Mouse (Mus musculus) right cerebral cortex, postnatal 36 days (tissue): Measurements from ENCODE around the gene Ptpdc1.

Experiments
- DNase-seq, 2 experiments: peaks; one replicate each; pipeline ENCODE4 v3.0.0; 2022; ENCODE audit warnings: low spot score in 2 of 2, mixed read lengths in 1 of 2

The Ptpdc1 gene

DNA sequence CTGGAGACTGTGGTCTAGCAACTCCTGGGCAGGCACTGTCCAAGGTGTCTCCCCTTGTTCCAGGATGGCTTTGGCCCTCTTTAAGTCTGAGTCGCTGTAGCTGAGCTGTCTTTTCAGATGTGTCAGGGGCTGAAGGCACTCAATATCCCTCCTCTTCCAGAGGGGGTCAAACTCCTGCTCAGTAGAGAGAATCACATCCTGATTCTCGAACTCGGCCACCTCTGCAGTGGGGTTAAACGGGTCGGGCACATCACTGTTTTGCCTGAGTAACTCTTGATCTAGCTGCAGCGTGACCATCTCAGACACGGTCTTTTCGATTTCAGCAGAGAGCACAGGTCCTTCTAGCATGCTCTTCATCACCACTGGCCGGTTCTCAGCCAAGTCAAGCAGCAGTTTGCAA is 39.0 kb downstream of the Ptpdc1 start:
- no peak for DNase-seq

DNA sequence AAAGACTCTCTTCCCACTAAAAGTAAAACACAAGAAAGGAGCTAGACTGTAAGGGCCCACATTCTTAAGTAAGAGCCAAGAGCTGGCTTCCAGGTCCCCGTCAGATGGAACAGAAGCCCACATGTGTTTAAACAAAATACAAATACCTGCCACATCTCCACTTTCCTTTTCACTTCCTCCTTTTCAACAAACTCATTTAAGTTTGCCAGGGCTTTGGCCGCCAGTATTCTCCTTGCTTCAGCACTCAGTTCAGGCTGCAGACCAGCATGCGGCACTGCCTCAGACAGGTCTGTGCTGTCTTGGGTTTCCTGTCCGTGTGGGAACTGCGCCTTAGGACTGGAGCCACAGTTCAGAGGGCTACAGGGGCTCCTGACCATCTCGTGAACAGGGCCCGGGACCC is 39.7 kb downstream of the Ptpdc1 start:
- no peak for DNase-seq

DNA sequence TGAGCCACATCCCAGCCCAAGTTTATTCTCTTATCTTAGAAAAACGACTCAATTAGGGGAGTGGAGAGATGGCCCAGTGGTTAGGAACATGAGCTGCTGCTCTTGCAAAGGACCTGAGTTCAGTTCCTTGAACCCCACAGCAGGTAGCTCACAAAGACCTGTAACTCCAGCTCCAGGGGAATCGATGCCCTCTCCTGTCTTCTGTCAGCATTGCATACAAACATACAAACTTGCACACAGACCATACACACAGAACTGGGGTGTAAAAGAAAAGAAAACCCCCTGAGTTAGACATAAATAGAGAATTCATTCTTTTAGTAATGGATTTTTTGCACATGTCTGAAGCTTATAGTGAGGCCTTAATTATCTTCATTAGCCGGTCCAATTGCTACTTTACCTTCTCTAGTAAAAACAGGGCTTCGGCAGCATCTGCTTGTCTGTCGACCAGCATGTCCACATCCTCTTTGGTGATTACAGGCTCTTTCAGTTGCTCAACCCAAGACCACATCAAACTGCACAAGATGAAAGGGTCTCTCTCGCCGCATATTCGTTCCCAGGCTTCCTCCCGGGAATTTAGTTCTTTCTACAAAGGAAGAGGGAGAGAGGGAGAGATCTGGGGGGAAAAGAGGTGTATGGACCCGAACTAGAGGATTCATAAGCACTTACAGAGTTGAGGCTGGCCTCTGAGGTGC is 42.6 kb downstream of the Ptpdc1 start:
- DNase-seq, result no peak

DNA sequence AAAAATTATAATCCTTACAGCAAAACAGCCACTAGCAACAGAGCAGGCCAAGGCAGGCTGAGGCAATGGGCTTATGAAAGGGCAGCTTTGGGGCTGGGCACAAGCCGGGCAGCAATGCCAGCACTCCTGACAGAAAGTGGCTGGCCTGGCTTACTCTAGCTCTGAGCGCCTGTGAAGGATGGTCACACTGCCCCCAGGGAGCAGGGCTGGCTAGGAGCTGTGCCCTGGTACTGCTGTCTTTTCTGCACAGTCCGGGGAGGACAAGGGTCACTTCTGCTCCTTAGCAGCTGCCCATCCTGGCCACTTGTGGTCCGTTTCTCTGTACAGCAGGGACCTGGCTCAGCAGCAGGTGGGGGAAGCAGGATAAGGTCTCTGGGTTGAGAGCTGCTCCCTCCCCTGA is 46.8 kb downstream of the Ptpdc1 start:
- no peak for DNase-seq

DNA sequence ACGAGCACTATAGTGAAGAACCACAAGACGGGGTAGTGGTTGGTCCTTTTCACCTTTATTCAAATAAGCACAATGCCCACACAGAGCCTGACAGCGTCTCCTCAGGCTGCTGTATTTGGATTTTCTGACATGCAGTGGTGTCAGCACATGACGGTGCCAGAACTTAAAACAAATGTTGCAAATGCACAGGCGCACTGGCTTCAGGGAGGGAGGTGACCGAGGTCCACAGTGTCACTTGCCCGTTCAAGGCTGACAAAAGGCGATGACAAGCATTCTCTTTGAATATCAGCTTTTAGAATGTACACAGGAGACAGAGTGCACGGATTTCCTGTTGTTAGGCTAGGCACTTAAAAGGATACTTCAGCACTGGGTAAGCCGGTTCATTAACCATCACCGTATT is 47.6 kb downstream of the Ptpdc1 start:
- no peak for DNase-seq

DNA sequence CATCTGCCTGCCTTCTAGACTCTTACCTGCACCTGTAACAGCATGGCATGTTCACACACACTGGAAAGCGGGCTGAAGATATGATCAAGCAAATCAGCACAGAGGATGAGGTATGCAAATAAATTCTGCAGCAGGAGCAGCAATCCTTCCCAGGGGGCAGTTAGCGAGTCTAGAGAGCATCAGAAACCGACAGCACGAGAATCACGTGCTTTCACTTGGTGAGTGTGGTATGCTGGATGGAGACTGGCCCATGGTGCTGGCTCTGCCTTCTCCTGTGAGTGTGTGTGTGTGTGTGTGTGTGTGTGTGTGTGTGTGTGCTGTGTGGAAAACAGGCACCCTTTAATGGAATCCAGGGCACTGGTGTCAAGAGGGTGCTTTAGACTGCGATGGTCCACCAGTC is 48.5 kb downstream of the Ptpdc1 start:
- no peak for DNase-seq

DNA sequence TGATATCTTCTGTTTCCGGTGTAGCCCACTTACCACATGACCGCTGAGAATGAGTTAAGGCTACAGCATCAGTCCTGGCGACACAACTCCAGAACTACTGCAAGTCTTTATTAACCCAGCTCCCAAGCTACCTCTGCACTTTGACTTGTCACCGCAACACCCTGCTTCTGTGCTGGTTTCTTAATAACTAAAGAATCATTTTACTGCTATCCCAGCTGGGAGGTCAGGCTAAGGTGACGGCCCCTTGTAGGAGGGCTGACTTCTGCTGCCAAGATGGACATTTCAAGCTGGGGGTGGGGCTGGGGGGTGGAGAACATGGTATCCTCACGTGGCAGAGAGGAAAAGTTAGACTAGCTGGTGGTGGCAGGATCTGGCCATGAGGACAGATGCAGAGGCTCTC is 50.7 kb downstream of the Ptpdc1 start:
- DNase-seq, result no peak

DNA sequence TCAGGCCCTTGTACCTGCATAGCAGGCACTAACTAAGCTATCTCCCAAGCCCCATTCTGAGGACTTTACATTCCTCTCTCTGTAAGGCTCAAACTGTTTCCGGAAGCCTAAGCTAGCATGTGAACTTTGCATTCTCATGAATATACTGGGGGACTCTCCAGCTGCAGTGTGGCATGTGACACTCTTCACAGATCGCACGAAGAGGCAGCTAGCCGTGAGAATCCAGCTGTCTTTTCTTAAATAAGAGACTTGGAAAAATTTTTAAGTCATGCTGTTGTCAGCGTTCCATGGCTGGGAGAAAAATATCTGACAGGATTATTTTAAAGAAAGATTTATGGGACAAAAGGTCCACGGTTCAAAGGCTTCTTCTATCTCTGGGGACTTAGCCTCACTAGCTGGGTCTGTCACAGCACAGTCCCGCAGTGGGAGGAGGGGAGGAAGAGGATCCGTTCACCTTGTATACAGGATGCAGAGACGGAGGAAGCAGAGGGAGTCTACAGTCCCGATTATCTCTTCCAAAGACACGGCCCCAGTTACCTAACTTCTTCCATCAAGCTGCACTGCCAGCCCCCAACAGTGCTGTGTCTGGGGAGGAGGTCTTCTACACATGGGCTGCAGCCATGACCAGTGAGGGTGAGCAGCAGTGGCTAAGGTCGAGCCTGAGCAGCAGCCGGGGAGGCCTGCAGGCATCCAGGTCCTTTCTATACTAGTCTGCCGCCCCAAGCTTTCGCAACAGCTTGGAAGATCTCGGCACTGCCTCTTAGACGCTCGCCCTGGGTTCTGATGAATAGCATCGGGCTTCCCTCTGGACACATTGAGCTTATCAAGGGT is 51.7 kb downstream of the Ptpdc1 start:
- no peak for DNase-seq

DNA sequence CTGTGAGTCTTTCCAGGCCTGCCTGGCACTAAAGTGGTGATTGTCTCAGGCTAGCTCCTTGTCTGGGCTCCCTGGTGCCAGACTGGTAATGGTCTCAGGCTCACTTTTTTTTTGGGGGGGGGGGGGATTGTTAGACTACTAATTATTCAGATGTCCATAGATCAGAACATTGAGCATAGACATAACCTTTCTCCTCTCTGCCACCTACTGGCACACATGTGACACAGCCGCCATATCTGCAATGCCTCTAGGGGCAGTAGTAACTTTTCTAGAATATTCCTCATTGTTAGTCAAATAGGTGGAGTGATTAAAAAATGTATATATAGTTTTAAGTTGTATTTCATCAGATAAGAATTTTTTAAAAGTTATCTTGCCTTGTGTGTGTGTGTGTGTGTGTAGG is 53.3 kb downstream of the Ptpdc1 start:
- no peak for DNase-seq

DNA sequence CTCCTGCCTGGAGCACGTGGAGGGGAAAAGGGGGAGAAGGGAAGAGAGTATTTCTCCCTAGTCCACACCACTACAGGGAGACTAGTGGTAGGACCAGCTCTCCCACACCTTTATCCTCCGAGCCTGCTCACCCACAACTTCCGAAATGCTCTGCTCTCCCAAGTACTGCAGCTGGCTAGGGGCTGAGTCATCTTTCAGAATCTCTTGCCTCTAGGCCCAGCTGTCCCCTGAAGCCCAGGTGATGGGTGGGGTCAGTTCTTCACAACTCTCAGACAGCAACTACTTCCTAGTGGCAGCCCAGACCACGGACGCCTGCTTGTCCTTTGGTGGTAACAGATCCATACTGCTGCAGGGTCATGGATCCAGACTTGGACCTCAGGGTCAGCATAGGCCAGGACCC is 54.2 kb downstream of the Ptpdc1 start:
- no peak for DNase-seq

DNA sequence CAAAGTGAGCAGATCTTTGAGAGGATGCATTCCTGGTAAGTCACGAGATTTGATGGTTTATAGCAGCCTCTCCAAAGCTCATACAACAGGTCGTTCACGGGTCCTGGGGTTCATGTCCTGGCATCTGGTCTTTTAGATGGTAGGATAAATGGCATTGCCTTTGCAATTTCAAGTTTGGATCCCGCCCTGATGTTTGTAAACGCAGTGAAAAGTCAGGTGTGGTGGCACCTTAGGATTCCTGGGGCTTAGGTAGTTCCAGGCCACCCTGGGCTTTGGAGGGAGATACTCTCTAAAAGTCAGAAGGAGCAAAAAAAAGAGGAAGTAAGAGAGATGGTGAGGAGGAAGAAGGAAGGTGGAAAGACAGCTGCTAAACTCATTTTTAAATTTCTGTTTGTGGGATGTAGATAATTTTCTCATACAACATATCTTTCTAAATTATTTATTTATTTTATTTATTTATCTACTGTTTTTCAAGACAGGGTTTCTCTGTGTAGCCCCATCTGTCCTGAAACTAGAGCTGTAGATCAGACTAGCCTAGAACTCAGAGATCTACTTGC is 55.8 kb downstream of the Ptpdc1 start:
- no peak for DNase-seq

DNA sequence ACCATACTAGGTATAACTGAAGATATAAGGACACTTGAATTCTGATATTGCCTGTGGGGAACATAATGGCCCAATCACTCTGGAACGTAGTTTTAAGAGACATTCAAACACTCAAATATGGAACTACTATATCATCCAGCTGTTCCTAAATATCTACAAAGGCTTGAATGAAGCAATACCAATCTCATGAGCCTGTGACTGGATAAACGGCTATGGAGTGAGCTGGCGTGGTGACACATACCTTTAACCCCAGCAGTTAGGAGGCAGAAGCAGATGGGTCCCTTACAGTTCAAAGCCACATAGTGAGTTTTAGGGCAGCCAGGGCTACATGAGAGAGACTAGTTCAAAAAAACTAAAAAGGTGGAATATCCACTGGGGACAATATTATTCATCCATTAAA is 57.8 kb downstream of the Ptpdc1 start:
- DNase-seq, result no peak

DNA sequence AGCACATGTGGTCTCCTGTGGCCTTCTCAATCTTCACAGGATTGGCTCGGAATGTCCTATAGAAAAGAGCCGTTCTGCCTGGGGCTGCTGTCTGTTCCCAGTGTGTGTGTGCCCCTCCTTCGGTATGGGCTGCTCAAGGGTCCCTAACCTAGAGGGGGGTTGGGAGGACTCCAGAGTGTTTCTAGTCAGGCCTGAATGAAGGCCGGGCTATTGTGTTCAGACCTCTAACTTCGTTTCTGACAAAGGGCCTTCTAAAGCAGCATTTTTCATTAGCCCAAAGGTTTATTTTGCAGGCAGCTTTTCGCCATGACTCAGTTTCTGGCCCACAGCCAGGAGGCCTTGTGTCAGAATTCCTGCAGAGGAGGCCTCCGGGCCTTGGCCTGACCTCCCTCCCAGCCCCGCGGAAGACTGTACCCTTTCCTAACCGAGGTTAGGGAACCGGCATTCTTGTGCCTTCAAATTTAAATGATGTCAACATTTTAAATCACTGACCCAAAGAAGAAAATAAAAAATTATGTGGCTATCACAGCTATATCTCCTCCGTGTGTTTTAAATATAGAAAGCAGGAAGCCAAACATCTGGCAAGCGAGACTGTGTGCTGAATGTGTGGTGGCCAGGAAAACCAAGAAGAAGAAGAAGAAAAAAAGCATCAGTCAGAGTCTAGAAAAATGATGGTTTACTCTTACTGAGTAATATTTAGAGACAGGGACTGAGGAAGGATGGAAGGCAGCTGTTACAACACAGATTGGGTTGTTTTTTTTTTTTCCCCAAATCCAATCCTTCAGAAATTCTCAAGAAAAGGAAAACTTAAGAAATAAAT is 59.1 kb downstream of the Ptpdc1 start:
- peak; percentile 31 to 41 for DNase-seq

DNA sequence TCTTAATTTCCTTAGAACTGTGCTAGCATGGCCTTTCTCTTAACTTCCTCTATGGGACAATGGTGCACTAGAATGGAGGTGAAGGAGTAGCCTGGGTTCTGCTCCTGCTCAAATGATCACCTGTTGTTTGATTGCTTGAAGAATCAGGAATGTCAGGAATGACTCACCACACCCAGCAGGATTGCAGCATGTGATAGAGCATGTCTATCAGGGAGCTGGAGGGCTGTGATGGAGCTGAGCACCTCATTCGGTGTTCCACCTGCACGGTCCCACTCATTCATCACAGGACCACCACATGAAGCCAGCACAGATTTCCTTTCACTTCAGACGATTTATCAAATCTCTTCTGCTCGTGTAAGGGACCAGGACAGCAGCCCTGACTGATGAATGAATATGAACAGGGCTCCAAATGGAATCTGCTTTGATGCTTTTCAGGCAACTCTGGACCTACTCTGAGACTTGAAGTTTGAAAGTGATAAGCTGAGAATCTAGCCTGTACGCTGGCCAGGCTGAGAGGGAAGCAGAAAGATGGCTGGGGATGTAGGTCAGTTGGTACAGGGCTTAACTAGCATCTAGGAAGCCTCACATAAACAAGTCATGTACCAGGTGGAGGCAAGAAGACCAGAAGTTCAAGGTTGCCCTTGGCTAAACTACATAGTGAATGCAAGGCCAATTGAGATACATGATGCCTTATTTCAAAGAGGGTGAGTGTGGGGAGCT is 60.4 kb downstream of the Ptpdc1 start:
- DNase-seq, result no peak

DNA sequence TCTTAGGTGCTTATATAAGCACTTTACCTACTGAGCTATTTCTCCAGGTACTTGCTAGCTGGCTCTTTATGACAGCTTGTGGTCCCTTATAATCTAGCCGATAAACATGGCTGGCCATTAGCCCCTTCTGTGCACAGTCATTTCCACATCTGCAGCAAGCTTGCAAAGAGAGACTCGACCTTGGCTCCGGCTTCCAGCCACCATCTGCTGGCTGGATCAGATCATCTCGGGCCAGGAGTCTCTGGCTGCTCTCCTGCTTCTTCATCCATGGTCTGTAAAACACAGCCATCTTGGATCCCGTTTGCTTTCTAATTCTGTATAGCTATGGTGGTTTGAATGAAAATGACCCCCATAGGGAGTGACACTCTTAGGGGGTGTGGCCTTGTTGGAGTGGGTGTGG is 63.1 kb downstream of the Ptpdc1 start:
- DNase-seq, result no peak

DNA sequence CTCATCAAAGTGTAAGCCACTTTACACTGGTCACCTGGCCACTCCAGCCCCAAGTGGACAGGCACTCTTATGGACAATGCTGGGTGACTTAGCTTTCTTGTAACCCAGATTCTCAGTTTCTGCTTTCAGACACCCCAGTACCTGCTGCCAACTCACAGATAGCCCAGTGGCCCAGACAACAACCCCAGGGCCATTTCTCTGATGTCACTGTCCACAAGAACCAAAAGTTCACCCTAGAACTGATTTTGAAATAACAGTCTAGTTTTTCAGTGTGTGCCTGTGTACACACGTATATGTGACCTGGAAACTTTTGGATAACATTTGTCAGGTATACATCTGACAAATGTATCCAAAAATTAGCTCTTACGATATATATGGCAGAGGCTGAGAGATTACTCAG is 64.0 kb downstream of the Ptpdc1 start:
- DNase-seq, result no peak

DNA sequence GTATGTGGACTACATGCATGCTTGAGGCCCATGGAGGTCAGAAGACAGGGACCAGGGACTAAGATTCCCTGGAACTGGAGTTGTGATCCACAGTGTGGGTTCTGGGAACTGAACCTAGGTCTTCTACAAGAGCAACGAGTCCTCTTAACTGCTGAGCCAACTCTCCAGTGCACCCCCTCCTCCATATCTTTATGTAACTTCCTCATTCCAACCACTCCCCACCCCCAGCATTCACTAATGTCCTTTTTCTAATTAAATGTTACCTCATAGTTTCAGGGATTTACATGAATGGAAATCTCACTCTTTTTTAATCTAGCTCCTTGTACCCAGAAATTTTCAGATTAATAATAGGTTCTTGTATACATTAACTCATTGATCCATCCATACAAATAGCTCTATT is 69.5 kb downstream of the Ptpdc1 start:
- DNase-seq, result no peak

DNA sequence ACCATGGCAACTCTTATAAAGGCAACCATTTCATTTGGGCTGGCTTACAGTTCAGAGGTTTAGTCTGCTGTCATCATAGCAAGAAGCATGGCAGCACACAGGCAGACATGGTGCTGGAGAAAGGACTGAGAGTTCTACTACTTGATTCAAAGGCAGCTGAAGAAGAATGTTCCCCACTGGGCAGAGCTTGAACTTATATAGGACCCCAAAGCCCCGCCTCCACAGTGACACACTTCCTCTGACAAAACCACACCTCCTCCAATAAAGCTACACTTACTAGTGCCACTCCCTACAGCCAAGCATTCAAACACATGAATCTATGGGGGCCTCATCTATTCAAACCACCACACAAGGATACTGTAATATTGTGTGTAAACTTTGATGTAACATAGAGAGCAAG is 70.9 kb downstream of the Ptpdc1 start:
- no peak for DNase-seq

DNA sequence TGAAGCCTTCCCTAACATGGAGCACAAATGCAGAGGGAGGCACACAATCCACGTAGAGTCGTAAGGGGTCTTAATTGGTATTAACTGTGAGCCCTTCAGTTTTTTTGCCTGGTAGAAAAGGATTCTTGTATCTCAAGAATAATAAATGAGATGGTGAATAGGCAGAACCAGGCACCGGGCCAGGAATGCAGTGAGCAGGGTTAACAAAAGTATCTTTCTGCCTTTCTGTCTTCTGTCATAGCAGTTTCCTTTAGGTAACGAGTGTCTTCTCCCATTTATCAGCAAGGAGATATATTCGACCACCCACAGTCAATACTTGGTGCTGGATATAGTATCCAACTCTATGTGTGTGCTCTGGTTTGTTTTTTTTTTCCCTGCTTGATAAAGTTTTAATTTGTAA is 72.0 kb downstream of the Ptpdc1 start:
- no peak for DNase-seq

DNA sequence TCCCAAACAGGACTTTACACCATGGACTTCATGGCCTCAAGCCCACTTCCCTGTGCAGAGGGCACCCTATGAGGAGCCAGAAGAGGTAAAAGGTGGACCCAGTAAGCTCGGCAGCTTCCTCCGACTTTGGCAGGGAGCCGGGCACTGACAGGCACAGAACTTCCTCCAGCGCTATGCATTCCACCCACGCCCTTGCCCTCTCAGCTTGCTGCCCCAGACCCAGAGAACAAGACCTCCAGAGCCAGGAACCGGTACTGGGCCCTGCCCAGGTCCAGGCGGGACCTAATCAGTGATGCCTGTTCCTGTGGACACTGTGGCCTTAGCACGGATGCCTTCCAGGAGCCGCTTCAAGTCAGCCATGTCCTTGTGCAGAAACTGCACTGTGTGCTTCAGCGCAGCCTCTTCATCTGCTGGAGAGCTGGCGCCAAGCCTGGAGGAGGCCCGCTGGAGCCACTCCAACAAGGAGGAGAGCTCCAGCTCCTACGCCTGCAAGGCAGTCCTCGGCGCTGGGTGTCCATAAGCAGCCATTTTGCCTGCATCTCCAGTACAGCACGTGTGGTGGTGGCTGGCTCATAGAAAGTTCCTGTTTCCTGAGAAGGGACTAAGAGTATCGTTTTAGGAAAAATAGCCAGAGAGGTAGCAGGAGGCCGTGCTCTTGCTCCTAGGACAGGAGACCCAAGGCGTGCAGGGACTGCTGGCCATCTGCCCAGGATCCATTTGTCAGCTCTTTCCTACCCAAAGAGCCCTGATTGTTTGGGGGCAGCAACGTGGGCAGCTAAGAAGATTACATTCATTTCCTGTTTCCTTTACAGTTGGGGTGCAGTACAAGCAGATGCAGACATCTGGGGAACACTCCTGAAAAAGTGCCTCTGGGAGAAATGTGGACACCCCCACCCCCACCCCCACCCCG is 73.0 kb downstream of the Ptpdc1 start:
- DNase-seq, result peak; percentile 88 to 91

DNA sequence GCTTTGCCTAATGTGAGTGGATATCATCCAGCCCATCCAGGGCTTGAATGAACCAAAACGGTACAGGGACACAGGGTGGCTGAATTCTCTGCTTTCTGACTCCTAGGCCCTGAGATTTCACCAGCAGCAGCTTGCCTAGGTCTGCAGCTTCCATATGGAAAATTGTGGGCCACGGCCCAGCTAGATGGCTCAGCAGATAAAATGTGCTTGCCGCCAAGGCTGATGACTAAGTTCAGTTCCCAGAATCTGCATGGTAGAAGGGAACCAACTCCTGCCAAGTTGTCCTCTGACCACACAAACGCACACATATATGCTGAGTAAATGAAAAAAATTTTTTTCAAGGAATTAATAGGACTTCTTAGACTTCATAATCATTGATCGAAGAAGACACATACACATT is 77.2 kb downstream of the Ptpdc1 start:
- no peak for DNase-seq
